Mouse (Mus musculus) cerebellum, adult (tissue): ENCODE data around the gene Klhdc4.
A peak's percentile ranks its signal among the peaks of the same experiment; 100 is the strongest.

Experiments used
- ATAC-seq: cut with Nextera tagmentation; 2 replicates; pipeline ENCODE4 v1.9.2; 2017; ENCODE audit warnings: mild to moderate bottlenecking, moderate library complexity, mixed read lengths; ENCODE audit not compliant: insufficient number of reproducible peaks, low FRiP score, low TSS enrichment

Gene Klhdc4

DNA sequence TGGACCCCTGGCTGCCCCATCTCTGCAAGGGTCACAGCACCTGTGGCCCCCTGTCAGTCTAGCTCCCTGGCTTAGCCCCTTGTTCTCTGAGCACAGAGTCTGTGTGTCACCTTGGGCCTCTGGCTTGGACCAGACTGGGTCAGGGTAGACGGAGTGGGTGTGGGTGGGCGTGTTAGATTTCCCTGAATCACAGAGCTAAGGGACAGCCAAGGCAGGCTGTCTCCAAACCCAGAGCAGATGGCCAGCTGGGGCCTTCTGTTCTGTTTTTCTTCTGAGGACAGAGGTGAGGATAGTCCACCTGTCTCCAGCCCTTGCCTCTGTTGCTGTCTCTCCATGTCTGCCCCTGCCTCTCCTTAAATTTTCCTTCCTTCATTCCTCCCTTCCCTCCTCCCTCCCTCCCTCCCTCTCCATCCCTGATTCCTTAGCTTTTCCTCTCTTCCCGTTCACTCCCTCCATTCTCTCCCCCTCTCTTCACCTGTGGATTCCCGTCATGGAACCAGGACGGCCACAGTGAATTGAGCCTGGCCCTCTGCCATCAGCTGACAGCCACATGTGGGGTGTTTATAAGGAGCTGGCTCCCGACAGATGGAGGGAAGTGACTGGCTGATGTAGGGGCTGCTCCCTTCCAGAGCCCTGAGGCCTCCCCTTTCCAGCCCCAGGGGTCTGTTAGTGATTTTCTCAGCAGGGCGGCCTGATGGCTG lies 66.2 kb downstream of the Klhdc4 start:
- ATAC-seq: no peak

- no peak for ATAC-seq
These were observed 67.9 kb downstream of the Klhdc4 start for GRCm38 (mm10) chr8:121761480-121761879.

- peak; percentile 49; the same call in 1 of the 2 replicates for ATAC-seq
These were observed 68.9 kb downstream of the Klhdc4 start for GRCm38 (mm10) chr8:121760484-121760883.

- ATAC-seq: no peak
These were observed 70.9 kb downstream of the Klhdc4 start for GRCm38 (mm10) chr8:121758470-121758869.

DNA sequence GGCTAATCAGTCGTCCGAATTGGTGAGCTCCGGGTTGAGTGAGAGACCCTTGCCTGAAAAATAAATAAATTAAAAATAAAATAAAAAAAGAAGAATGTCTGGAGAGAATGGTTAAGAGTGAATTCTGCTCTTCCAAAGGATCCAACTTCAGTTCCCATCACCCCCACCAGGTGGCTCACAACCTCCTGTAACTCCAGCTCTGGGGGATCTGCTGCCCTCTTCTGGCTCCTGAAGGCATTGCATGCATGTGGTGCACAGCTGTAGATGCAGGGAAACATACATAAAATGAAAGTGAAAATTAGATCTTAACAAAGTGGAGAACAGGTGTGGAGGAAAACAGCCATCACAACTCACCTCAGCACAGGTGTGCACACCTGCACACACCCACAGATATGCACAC lies 78.0 kb downstream of the Klhdc4 start:
- ATAC-seq: no peak

GRCm38 (mm10) chr8:121750512-121750911 lies 78.9 kb downstream of the Klhdc4 start:
- ATAC-seq: no peak

DNA sequence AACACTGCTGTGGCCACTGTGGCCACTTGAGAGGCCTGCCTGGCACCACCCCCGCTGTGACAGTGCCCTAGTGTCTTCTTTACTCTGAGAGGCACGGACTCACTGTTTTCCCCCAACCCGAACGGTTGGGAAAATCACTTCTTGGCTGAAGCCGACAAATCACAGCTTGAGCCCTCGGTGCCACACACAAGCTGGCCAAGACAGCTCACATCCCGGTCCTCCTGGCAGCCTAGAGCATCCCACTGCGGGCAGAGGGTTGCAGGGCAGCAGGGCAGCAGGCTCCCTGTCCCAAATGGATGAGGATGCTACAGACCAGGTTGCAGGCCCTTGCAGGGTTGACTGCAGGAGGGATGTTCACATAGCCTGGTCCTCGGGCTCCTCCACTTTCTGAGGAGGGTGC lies 79.9 kb downstream of the Klhdc4 start:
- peak; percentile 85 for ATAC-seq
